Mouse (Mus musculus) intestine, postnatal 0 days (tissue): ENCODE measurements around the gene Srf. TPM values are rescaled to one million over a fixed set of nuclear protein-coding genes. Genes with fewer than 3 reads are reported as not detected.
"Not testable (repeated sequence)": the region's sequence is repeated elsewhere in the genome, so short reads cannot be mapped to it uniquely, and the experiment has no call there.

Experiments used
- ATAC-seq: fragments of 200-750 bp; cut with Nextera tagmentation; 2 replicates; pipeline ENCODE4 v1.8.0; 2017; ENCODE audit warnings: mild to moderate bottlenecking, moderate TSS enrichment, moderate library complexity
- H3K27ac ChIP-seq: fragments of 300-500 bp; sonication (generic); 2 replicates; pipeline ENCODE4 v1.5.1; 2014; ENCODE audit warnings: mild to moderate bottlenecking, low read depth, low read length, moderate library complexity
- H3K27me3 ChIP-seq: fragments of 300-500 bp; sonication (generic); replicated peaks from 2 replicates; pipeline ENCODE4 v1.6.1; 2014; ENCODE audit warnings: low read length, mixed read lengths; ENCODE audit not compliant: control insufficient read depth, insufficient read depth
- H3K36me3 ChIP-seq: fragments of 300-500 bp; sonication (generic); 2 replicates; pipeline ENCODE4 v1.6.1; 2014; ENCODE audit warnings: mild to moderate bottlenecking, moderate library complexity; ENCODE audit not compliant: control insufficient read depth, insufficient read depth
- H3K4me1 ChIP-seq: fragments of 300-500 bp; sonication (generic); replicated peaks from 2 replicates; pipeline ENCODE4 v1.6.1; 2014; ENCODE audit warnings: antibody characterized with exemption, low read length, mixed read lengths; ENCODE audit not compliant: control insufficient read depth, insufficient read depth
- H3K4me2 ChIP-seq: fragments of 300-500 bp; sonication (generic); replicated peaks from 2 replicates; pipeline ENCODE4 v1.6.1; 2014; ENCODE audit warnings: low read depth, mild to moderate bottlenecking, moderate library complexity
- H3K4me3 ChIP-seq: fragments of 300-500 bp; sonication (generic); 2 replicates; pipeline ENCODE4 v1.5.1; 2014; ENCODE audit warnings: low read depth, low read length
- H3K9ac ChIP-seq: fragments of 300-500 bp; sonication (generic); 2 replicates; pipeline ENCODE4 v1.6.1; 2014; ENCODE audit warnings: mild to moderate bottlenecking, low read depth, low read length
- H3K9me3 ChIP-seq: fragments of 300-500 bp; sonication (generic); 2 replicates; pipeline ENCODE4 v1.6.1; 2016; ENCODE audit warnings: mixed run types; ENCODE audit not compliant: control insufficient read depth
- CTCF ChIP-seq: sonication (generic); IDR thresholded peaks from 2 replicates; pipeline ENCODE4 v1.5.1; 2016; ENCODE audit warnings: low read depth, mild to moderate bottlenecking, control low read depth, antibody characterized with exemption, moderate library complexity
- WGBS: fragments of 180-500 bp; shearing (Covaris S2); extraction: QIAGEN DNeasy Blood & Tissue Kit; methylation state at CpG from one replicate; pipeline ENCODE4 v1.1.7; 2014; 5-methylcytosine and 5-hydroxymethylcytosine counted together
- polyA plus RNA-seq: library from polyadenylated mRNA; unstranded; fragments of >200 nt; fragmentation: Nextera tagmentation; extraction: Ambion mirVana; gene quantifications from 2 replicates; pipeline ENCODE4 v1.2.1, GENCODE M21; 2015

Gene Srf
- polyA plus RNA-seq, 1 experiment from 2014 or later = 5.1 TPM

DNA sequence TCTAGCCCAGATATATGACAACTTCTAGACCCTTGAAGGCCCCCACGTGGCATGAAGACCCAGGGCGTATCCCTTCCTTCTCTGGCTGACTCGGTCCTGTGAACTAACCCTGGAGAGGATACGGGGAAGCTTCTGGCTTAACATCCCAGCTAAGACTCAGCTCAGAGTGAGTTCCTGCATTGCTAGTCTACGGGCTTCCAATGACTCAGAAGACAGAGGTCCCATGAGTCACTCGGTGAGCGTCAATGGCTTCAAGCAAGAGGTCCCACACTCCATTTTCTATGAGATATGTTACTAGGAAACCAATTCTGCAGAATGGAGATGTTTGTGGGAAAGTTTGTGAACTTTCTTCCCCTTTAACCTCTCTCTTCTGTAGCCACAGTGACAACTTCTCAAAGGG, 18.6 kb upstream of the Srf start:
- Histone ChIP-seq H3K4me3 (no peak overlapping the region), H3K4me2 (no peak overlapping the region), H3K4me1 (no peaks in the 10 kb centered on the region), H3K27ac (no peak overlapping the region), H3K9ac (no peak overlapping the region), H3K36me3 (peaks cover 35% of the 10 kb centered on the region; the same call in 1 of the 2 replicates), H3K27me3 (no peaks in the 10 kb centered on the region), H3K9me3 (no peaks in the 10 kb centered on the region)
- WGBS = 90% methylated on average over 7 of the region's 7 CpGs
- no peak for ATAC-seq
- no peak for TF ChIP-seq CTCF

- ATAC-seq = no peak
- peaks cover 35% of the 10 kb centered on the region; the same call in 1 of the 2 replicates for H3K36me3 ChIP-seq
- no peak overlapping the region for H3K4me2 ChIP-seq
- H3K9me3 ChIP-seq = no peaks in the 10 kb centered on the region
- H3K27me3 ChIP-seq = no peaks in the 10 kb centered on the region
- no peaks in the 10 kb centered on the region for H3K4me1 ChIP-seq
- 81% methylated on average over 11 of the region's 11 CpGs for WGBS
- H3K9ac ChIP-seq = no peak overlapping the region
- H3K4me3 ChIP-seq = no peak overlapping the region
- no peak overlapping the region for H3K27ac ChIP-seq
- no peak for TF ChIP-seq CTCF
Observed at GRCm38 (mm10) chr17:46571005-46571404, 15.0 kb upstream of the Srf start.

DNA sequence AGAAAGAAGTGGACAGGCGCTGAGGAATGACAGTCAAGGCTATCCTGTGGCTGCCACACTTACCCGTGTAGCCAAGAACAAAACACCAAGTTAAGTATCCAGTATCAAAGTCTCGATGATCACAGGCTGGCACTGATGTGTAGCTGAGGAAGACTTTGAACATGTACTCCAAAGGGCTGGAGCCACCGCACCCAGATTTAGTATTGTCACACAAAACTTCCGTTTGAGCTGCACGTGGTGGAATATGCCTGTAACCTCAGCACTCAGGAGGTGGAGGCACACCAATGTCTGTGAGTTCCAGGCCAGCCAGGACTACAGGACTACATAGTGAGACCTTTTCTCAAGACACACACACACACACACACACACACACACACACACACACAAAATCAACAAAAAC, 3.2 kb upstream of the Srf start:
- no peak for TF ChIP-seq CTCF
- Histone ChIP-seq H3K27me3 (no peaks in the 10 kb centered on the region), H3K9ac (no peak overlapping the region), H3K9me3 (no peaks in the 10 kb centered on the region), H3K36me3 (no peaks in the 10 kb centered on the region; the same call in 1 of the 2 replicates), H3K4me3 (no peak overlapping the region), H3K4me1 (no peaks in the 10 kb centered on the region), H3K27ac (no peak overlapping the region), H3K4me2 (no peak overlapping the region)
- WGBS = 78% methylated on average over 6 of the region's 6 CpGs
- no peak for ATAC-seq

DNA sequence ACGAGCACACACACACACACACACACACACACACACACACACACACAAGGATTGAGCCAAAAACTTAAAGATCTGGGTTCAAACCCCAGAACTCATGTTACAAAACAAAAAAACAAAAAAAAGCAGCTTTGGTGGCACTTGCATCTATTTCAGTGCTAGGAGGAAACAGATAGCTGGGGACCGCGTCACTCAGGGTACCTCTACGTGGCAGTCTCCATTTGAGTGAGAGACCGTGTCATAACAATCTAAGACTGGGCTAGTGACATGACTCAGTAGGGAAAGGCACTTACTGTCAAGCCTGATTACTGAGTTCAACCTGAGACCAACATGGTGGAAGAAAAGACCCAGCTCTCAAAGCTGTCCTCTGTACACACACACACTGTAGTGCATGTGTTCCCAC, 2.2 kb upstream of the Srf start:
- Histone ChIP-seq H3K9me3 (no peaks in the 10 kb centered on the region), H3K4me1 (0 out of 2 replicates have a peak, but pooled peaks cover 4% of the 10 kb centered on the region), H3K27ac (no peak overlapping the region), H3K9ac (no peak overlapping the region), H3K27me3 (no peaks in the 10 kb centered on the region), H3K4me2 (no peak overlapping the region), H3K4me3 (no peak overlapping the region), H3K36me3 (no peaks in the 10 kb centered on the region; the same call in 1 of the 2 replicates)
- no peak for ATAC-seq
- WGBS = 78% methylated on average over 5 of the region's 5 CpGs
- TF ChIP-seq CTCF = no peak

- H3K36me3 ChIP-seq, H3K9me3 ChIP-seq, H3K27me3 ChIP-seq, H3K4me3 ChIP-seq, H3K9ac ChIP-seq, H3K27ac ChIP-seq, H3K4me1 ChIP-seq, ATAC-seq: not testable (repeated sequence)
- peak overlapping the region; percentile 96 for H3K4me2 ChIP-seq
Observed at GRCm38 (mm10) chr17:46557321-46557720, 1.3 kb upstream of the Srf start.

GRCm38 (mm10) chr17:46556584-46556945, 590 bp upstream of the Srf start:
- H3K36me3 ChIP-seq = peaks cover 5% of the 10 kb centered on the region; the same call in 1 of the 2 replicates
- peak; percentile 1 for ATAC-seq
- peak overlapping the region; percentile 96 for H3K4me2 ChIP-seq
- peak overlapping the region; percentile 94 for H3K4me3 ChIP-seq
- peak overlapping the region; percentile 88; the same call in 1 of the 2 replicates for H3K27ac ChIP-seq
- no peak for TF ChIP-seq CTCF
- 0 out of 2 replicates have a peak, but pooled peaks cover 4% of the 10 kb centered on the region for H3K4me1 ChIP-seq
- under 1% methylated on average over 11 of the region's 11 CpGs for WGBS
- no peaks in the 10 kb centered on the region for H3K9me3 ChIP-seq
- peak overlapping the region; percentile 97 for H3K9ac ChIP-seq
- no peaks in the 10 kb centered on the region for H3K27me3 ChIP-seq
